Mouse (Mus musculus) liver, embryonic 14.5 days (tissue): ENCODE results near the gene Gm49361.

Source experiments
- CTCF ChIP-seq: IDR thresholded peaks from 2 replicates; pipeline ENCODE4 v1.5.1; 2016; ENCODE audit warnings: antibody characterized with exemption, low read depth, control low read depth
- EP300 ChIP-seq: IDR thresholded peaks from 2 replicates; pipeline ENCODE4 v1.6.1; 2016; ENCODE audit warnings: antibody characterized with exemption, low read depth

DNA sequence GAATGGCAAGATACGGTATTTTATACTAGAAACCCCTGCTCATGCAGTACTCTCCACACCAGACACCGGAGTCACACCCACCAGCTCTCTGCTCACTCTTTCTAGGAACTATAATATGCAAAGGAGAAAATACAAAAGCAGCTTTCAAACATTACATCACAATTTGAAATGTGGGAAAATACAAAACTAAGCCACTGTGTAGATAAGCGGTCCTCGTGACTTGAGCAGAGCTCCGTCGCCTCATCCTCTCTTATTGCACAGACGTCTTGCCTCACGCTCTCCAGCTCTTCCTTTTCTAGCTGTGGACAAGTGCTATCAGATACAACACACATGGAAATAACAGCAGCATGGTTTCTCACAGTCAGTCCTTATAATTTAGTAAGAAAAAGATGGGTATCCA, 55.2 kb downstream of the Gm49361 start:
- TF ChIP-seq CTCF (no peak), EP300 (no peak)
